ENCODE assay signal across 7 mouse cellular contexts in genomic region chr10:24711071-24711470, GRCm38 (mm10). TPM values are rescaled to one million over a fixed set of nuclear protein-coding genes. Genes with fewer than 3 reads are reported as not detected.
A peak's percentile ranks its signal among the peaks of the same experiment; 100 is the strongest.
DNase-seq lines count a peak whose midpoint lies in the region; ATAC-seq and TF ChIP-seq lines count a peak whose summit lies in the region.

No protein-coding gene starts in this region.

- H3K4me3 ChIP-seq in thymus, adult 2 months (ENCODE audit: control insufficient read depth, insufficient read depth, low read length) = peak overlapping the region; percentile 18
- peak overlapping the region; percentile 70 for H3K4me3 ChIP-seq in forebrain, embryonic 12.5 days (replicated peaks)
- H3K4me3 ChIP-seq in kidney, postnatal 0 days (replicated peaks; ENCODE audit: low read depth, low read length) = peak overlapping the region; percentile 60
- H3K4me3 ChIP-seq in midbrain, postnatal 0 days (ENCODE audit: low read depth, low read length) = peak overlapping the region; percentile 75

- no peak overlapping the region for H3K27ac ChIP-seq in thymus, adult 2 months (ENCODE audit: control insufficient read depth, insufficient read depth, low read length)
- H3K27ac ChIP-seq in forebrain, embryonic 12.5 days = no peak overlapping the region
- H3K27ac ChIP-seq in kidney, postnatal 0 days = peak overlapping the region; percentile 69; the same call in 1 of the 2 replicates
- no peak overlapping the region for H3K27ac ChIP-seq in midbrain, postnatal 0 days (ENCODE audit: low read depth, low read length)

- intact Hi-C loops in left cerebral cortex, postnatal 14 days (cut with DNase I) = no loop called here

- no peak for ATAC-seq in forebrain, embryonic 12.5 days (ENCODE audit: low FRiP score)
- no peak for ATAC-seq in kidney, postnatal 0 days (replicated peaks; ENCODE audit: low FRiP score, low read depth)
- ATAC-seq in midbrain, postnatal 0 days (ENCODE audit: low FRiP score) = no peak

- H3K27me3 ChIP-seq in thymus, adult 2 months (ENCODE audit: control insufficient read depth, insufficient read depth, low read length) = no peaks in the 10 kb centered on the region; the same call in 1 of the 2 replicates
- H3K27me3 ChIP-seq in forebrain, embryonic 12.5 days = peaks cover 28% of the 10 kb centered on the region
- no peaks in the 10 kb centered on the region for H3K27me3 ChIP-seq in kidney, postnatal 0 days (ENCODE audit: insufficient read depth, low read length)
- H3K27me3 ChIP-seq in midbrain, postnatal 0 days (ENCODE audit: insufficient read depth, low read length) = no peaks in the 10 kb centered on the region

- WGBS in thymus, adult 2 months = 21% methylated on average over 10 of the region's 10 CpGs
- WGBS in forebrain, embryonic 12.5 days = 21% methylated on average over 10 of the region's 10 CpGs
- 16% methylated on average over 10 of the region's 10 CpGs for WGBS in kidney, postnatal 0 days
- WGBS in midbrain, postnatal 0 days = 22% methylated on average over 10 of the region's 10 CpGs

- H3K4me1 ChIP-seq in thymus, adult 2 months (replicated peaks; ENCODE audit: control insufficient read depth, insufficient read depth, low read length) = peaks cover 7% of the 10 kb centered on the region
- peaks cover 14% of the 10 kb centered on the region for H3K4me1 ChIP-seq in forebrain, embryonic 12.5 days
- H3K4me1 ChIP-seq in kidney, postnatal 0 days (replicated peaks; ENCODE audit: insufficient read depth, low read length) = no peaks in the 10 kb centered on the region
- H3K4me1 ChIP-seq in midbrain, postnatal 0 days (ENCODE audit: insufficient read depth, low read length) = peaks cover 3% of the 10 kb centered on the region; the same call in 1 of the 2 replicates

- DNase-seq in thymus, adult 2 months = no peak
- no peak for DNase-seq in thymus, adult 18-20 months
- peak; percentile 21 for DNase-seq in kidney, postnatal 0 days (ENCODE audit: low spot score)
- DNase-seq in midbrain, postnatal 0 days (ENCODE audit: low spot score) = peak; percentile 23
- DNase-seq in left cerebral cortex, postnatal 14 days (ENCODE audit: low spot score in 2 of 2) = no peak
- no peak for DNase-seq in adipocyte (ENCODE audit: low spot score)

- peak overlapping the region; percentile 99 for H3K4me2 ChIP-seq in forebrain, embryonic 12.5 days
- peak overlapping the region; percentile 98 for H3K4me2 ChIP-seq in kidney, postnatal 0 days (ENCODE audit: low read length)
- peak overlapping the region; percentile 99 for H3K4me2 ChIP-seq in midbrain, postnatal 0 days (ENCODE audit: low read depth, low read length, poor library complexity, severe bottlenecking)

- no peaks in the 10 kb centered on the region for H3K9me3 ChIP-seq in forebrain, embryonic 12.5 days
- H3K9me3 ChIP-seq in kidney, postnatal 0 days (replicated peaks; ENCODE audit: low read length) = no peaks in the 10 kb centered on the region
- no peaks in the 10 kb centered on the region for H3K9me3 ChIP-seq in midbrain, postnatal 0 days (ENCODE audit: low read length)

- H3K36me3 ChIP-seq in thymus, adult 2 months (ENCODE audit: control insufficient read depth, insufficient read depth, low read length) = no peaks in the 10 kb centered on the region
- H3K36me3 ChIP-seq in forebrain, embryonic 12.5 days (replicated peaks) = no peaks in the 10 kb centered on the region
- no peaks in the 10 kb centered on the region for H3K36me3 ChIP-seq in kidney, postnatal 0 days (ENCODE audit: insufficient read depth, low read length)
- no peaks in the 10 kb centered on the region for H3K36me3 ChIP-seq in midbrain, postnatal 0 days (ENCODE audit: insufficient read depth, low read length)

- TF ChIP-seq POLR2A in thymus, adult 2 months (IDR thresholded peaks at IDR 0.05; ENCODE audit: control insufficient read depth, extremely low read depth, insufficient read depth, low read length, poor library complexity) = no peak

- 0 out of 2 replicates have a peak overlapping the region, but pooled peaks have one; percentile 55 for H3K9ac ChIP-seq in forebrain, embryonic 12.5 days
- peak overlapping the region; percentile 64 for H3K9ac ChIP-seq in kidney, postnatal 0 days (ENCODE audit: low read depth, low read length)
- no peak overlapping the region for H3K9ac ChIP-seq in midbrain, postnatal 0 days (replicated peaks; ENCODE audit: low read length, poor library complexity, severe bottlenecking)

- TF ChIP-seq CTCF in thymus, adult 2 months (IDR thresholded peaks at IDR 0.05; ENCODE audit: borderline replicate concordance, control insufficient read depth, extremely low read depth, insufficient read depth, low read length, poor library complexity) = no peak
- no peak for TF ChIP-seq CTCF in kidney, postnatal 0 days (IDR thresholded peaks at IDR 0.05; ENCODE audit: low read depth)
- TF ChIP-seq CTCF in midbrain, postnatal 0 days (IDR thresholded peaks at IDR 0.05) = no peak

RNA-seq across cellular contexts. Expression of gene Enpp1, which starts 0.9 kb away (rescaled TPM):
- polyA plus RNA-seq in thymus, adult 2 months (2012; rRNA removed) = 0.80 and 0.89 TPM in 2 replicates
- 1.2 and 1.3 TPM in 2 replicates for polyA plus RNA-seq in forebrain, embryonic 12.5 days (2016; fragmentation: Nextera tagmentation; extraction: Ambion mirVana)
- polyA plus RNA-seq in kidney, postnatal 0 days (2015; fragmentation: Nextera tagmentation; extraction: Ambion mirVana) = 7.7 and 8.6 TPM in 2 replicates
- total RNA-seq in midbrain, postnatal 0 days (2014; rRNA removed) = 3.5 and 6.3 TPM in 2 replicates
- polyA plus RNA-seq in midbrain, postnatal 0 days (2015; fragmentation: Nextera tagmentation; extraction: Ambion mirVana) = 3.0 and 3.5 TPM in 2 replicates
- 1 to 10 TPM; 4.1 to 5.2 TPM for total RNA-seq in left cerebral cortex, postnatal 14 days (2021)

Comparison
In these comparisons a context has a peak if more than half of its experiments do, and no peak if none do; other contexts are left out.
1. DNase-seq: peak in kidney, postnatal 0 days (single experiment) and midbrain, postnatal 0 days (single experiment); none in thymus, adult 2 months (single experiment), thymus, adult 18-20 months (0 of 2), left cerebral cortex, postnatal 14 days (0 of 2) and adipocyte (single experiment).
2. H3K4me3 ChIP-seq: peak in every context shown above with its lines; median percentile 75 in midbrain, postnatal 0 days; 70 in forebrain, embryonic 12.5 days; 60 in kidney, postnatal 0 days; 18 in thymus, adult 2 months.
3. Peak in every context shown above with its lines, with median percentiles within 50 percentile points of each other: H3K4me2 ChIP-seq.